Mouse (Mus musculus) E14TG2a.4 (cell line): ENCODE data around the gene Zbtb20.

Experiments
- CTCF ChIP-seq: conservative IDR thresholded peaks from 2 replicates; pipeline ENCODE4 v1.5.1; 2014; ENCODE audit warnings: low read length
- NANOG ChIP-seq: IDR thresholded peaks from 2 replicates; pipeline ENCODE4 v1.6.1; 2014; ENCODE audit warnings: borderline replicate concordance, low read length, mixed read lengths
- POU5F1 ChIP-seq: IDR thresholded peaks from 2 replicates; pipeline ENCODE4 v1.6.1; 2014; ENCODE audit warnings: low read length, borderline replicate concordance

GRCm38 (mm10) chr16:43328221-43328620 is 452.5 kb downstream of the Zbtb20 start:
- TF ChIP-seq CTCF (no peak), NANOG (no peak), POU5F1 (no peak)
